Mouse (Mus musculus) CH12.LX (cell line): ENCODE measurements around the gene Hsd17b7. TPM values are rescaled to one million over a fixed set of nuclear protein-coding genes. Genes with fewer than 3 reads are reported as not detected.

Experiments used
- DNase-seq: peaks from one replicate; pipeline ENCODE4 v3.0.0-alpha.2; 2013; ENCODE audit errors: extremely low read depth
- H3K27ac ChIP-seq: 2 replicates; pipeline ENCODE4 v1.5.1; 2012; ENCODE audit warnings: low read depth, mild to moderate bottlenecking, control low read depth, moderate library complexity; ENCODE audit not compliant: insufficient read depth
- H3K27me3 ChIP-seq: replicated peaks from 2 replicates; pipeline ENCODE3; 2012; ENCODE audit warnings: inconsistent platforms
- H3K36me3 ChIP-seq, 2 experiments: replicated peaks in 1 of 2; 2 replicates each; pipeline versions ENCODE3 to v1.6.1; 2012; ENCODE audit warnings: inconsistent platforms in 1 of 2, low read length in 1 of 2, mild to moderate bottlenecking in 1 of 2, mixed read lengths in 1 of 2, moderate library complexity in 1 of 2; ENCODE audit not compliant: control insufficient read depth in 1 of 2, insufficient read depth in 1 of 2
- H3K4me1 ChIP-seq, 2 experiments: 2 replicates each; pipeline ENCODE4 v1.6.1; 2012; ENCODE audit warnings: inconsistent platforms in 1 of 2, moderate library complexity in 1 of 2; ENCODE audit not compliant: insufficient read depth in 2 of 2, control insufficient read depth in 1 of 2
- H3K4me2 ChIP-seq: 2 replicates; pipeline ENCODE4 v1.6.1; 2012; ENCODE audit warnings: low read depth, mild to moderate bottlenecking, control low read depth; ENCODE audit not compliant: poor library complexity, insufficient read depth, severe bottlenecking
- H3K4me3 ChIP-seq, 3 experiments: fragments of 150-350 bp in 1 of 3; sonication (generic) in 1 of 3; replicated peaks in 1 of 3; 2 replicates each; pipeline versions ENCODE3 to v1.5.1; 2011 to 2012; ENCODE audit warnings: low read depth in 2 of 3, low read length in 2 of 3, mild to moderate bottlenecking in 2 of 3, moderate library complexity in 2 of 3, control low read depth in 1 of 3, improper control_type of control experiment in 1 of 3, inconsistent platforms in 1 of 3, mixed read lengths in 1 of 3; ENCODE audit not compliant: poor library complexity in 1 of 3
- H3K79me2 ChIP-seq: replicated peaks from 2 replicates; pipeline ENCODE4 v1.6.1; 2012; ENCODE audit warnings: mild to moderate bottlenecking, moderate library complexity; ENCODE audit not compliant: control insufficient read depth, poor library complexity, insufficient read depth, severe bottlenecking; ENCODE audit errors: extremely low read depth
- H3K9ac ChIP-seq: 2 replicates; pipeline ENCODE4 v1.6.1; 2012; ENCODE audit warnings: low read depth, mild to moderate bottlenecking, control low read depth, moderate library complexity; ENCODE audit not compliant: insufficient read depth
- H3K9me3 ChIP-seq: replicated peaks from 2 replicates; pipeline ENCODE3; 2012; ENCODE audit warnings: low read length, inconsistent platforms, mixed read lengths
- E2F4 ChIP-seq: IDR thresholded peaks from 2 replicates; pipeline ENCODE4 v1.6.1; 2011; ENCODE audit warnings: low read depth, low read length, improper control_type of control experiment; ENCODE audit not compliant: insufficient replicate concordance
- ELF1 ChIP-seq: IDR thresholded peaks from 2 replicates; pipeline ENCODE4 v1.6.1; 2014; ENCODE audit warnings: low read depth, mild to moderate bottlenecking, inconsistent platforms, low read length, improper control_type of control experiment
- EP300 ChIP-seq: IDR thresholded peaks from 2 replicates; pipeline ENCODE4 v1.6.1; 2011; ENCODE audit warnings: low read length, improper control_type of control experiment
- ETS1 ChIP-seq: conservative IDR thresholded peaks from 2 replicates; pipeline ENCODE4 v1.6.1; 2012; ENCODE audit warnings: low read depth, mild to moderate bottlenecking, inconsistent platforms, low read length, improper control_type of control experiment, moderate library complexity
- GABPA ChIP-seq: IDR thresholded peaks from 2 replicates; pipeline ENCODE4 v1.6.1; 2012; ENCODE audit warnings: low read depth, low read length, improper control_type of control experiment, inconsistent platforms; ENCODE audit not compliant: insufficient replicate concordance
- IRF4 ChIP-seq: IDR thresholded peaks from 2 replicates; pipeline ENCODE4 v1.6.1; 2014; ENCODE audit warnings: low read depth, mild to moderate bottlenecking, inconsistent platforms, low read length, improper control_type of control experiment
- JUN ChIP-seq: IDR thresholded peaks from 2 replicates; pipeline ENCODE4 v1.6.1; 2011; ENCODE audit warnings: low read depth, mild to moderate bottlenecking, low read length, improper control_type of control experiment, moderate library complexity; ENCODE audit not compliant: insufficient read depth
- MAX ChIP-seq: IDR thresholded peaks from 2 replicates; pipeline ENCODE4 v1.6.1; 2011; ENCODE audit warnings: low read length, improper control_type of control experiment
- MYC ChIP-seq: IDR thresholded peaks from 2 replicates; pipeline ENCODE4 v1.6.1; 2011; ENCODE audit warnings: low read depth, mild to moderate bottlenecking, improper control_type of control experiment, low read length
- RAD21 ChIP-seq: IDR thresholded peaks from 2 replicates; pipeline ENCODE4 v1.6.1; 2011; ENCODE audit warnings: low read depth, mild to moderate bottlenecking, low read length, improper control_type of control experiment, moderate library complexity
- TBP ChIP-seq: conservative IDR thresholded peaks from 2 replicates; pipeline ENCODE4 v1.6.1; 2011; ENCODE audit warnings: low read depth, low read length, improper control_type of control experiment
- USF2 ChIP-seq: conservative IDR thresholded peaks from 2 replicates; pipeline ENCODE4 v1.6.1; 2011; ENCODE audit warnings: low read depth, low read length, improper control_type of control experiment
- ZC3H11A ChIP-seq: IDR thresholded peaks from 2 replicates; pipeline ENCODE4 v1.6.1; 2012; ENCODE audit warnings: low read depth, mild to moderate bottlenecking, inconsistent platforms, low read length, improper control_type of control experiment
- ZMIZ1 ChIP-seq: IDR thresholded peaks from 2 replicates; pipeline ENCODE4 v1.6.1; 2012; ENCODE audit warnings: low read depth, mild to moderate bottlenecking, inconsistent platforms, low read length, improper control_type of control experiment
- dilution Hi-C: fragments of 300-500 bp; cut with MboI; formaldehyde crosslinking; loops from 2 replicates; pipeline ENCODE4 v1.14.3; 2020; ENCODE audit warnings: low sequenced_read_pairs; ENCODE audit not compliant: extremely low pct_unique_long_range_greater_than_20kb, extremely low pct_ligation_motif_present
- in situ Hi-C: fragments of 300-500 bp; cut with MboI; formaldehyde crosslinking; loops from 3 replicates; pipeline ENCODE4 v1.14.3; 2019; ENCODE audit warnings: low sequenced_read_pairs, low pct_ligation_motif_present, low pct_unique_long_range_greater_than_20kb, mixed read lengths
- polyA plus RNA-seq: library from polyadenylated mRNA; unstranded; fragments of >175 nt; gene quantifications from 2 replicates; pipeline ENCODE4 v1.2.1, GENCODE M21; 2012; ENCODE audit warnings: low read depth; ENCODE audit not compliant: insufficient read length
- total RNA-seq, 2 experiments: library from RNA; depleted of rRNA; stranded (reverse); fragments of 300-350 nt in 1 of 2; fragments of >200 nt in 1 of 2; gene quantifications; 2 replicates each; pipeline ENCODE4 v1.2.3; 2012 to 2014

Gene Hsd17b7
- total and polyA plus RNA-seq, 3 experiments: 7.5 to 29.7 (median 13.9) TPM

DNA sequence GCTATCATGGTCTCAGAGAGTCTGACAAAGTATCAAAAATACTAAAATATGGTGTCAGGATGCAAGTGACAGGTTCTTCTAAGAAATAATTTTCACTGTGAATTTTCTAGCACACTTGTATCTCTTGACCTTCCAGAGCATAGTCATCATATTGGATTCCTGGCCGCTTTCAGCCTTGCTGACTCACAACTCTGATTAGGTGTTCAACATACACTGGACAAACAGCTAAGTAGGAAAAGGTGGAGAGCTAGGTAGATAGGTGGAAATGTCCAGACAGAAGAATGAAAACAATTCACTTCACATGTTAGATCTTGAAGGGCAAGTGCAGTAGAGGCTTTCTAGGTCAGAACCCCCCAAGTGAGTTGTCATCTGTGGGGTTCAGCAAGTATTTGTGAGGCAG, 40.3 kb upstream of the Hsd17b7 start:
- Histone ChIP-seq H3K9ac (no peak overlapping the region), H3K4me2 (no peak overlapping the region), H3K79me2 (no peaks in the 10 kb centered on the region), H3K4me3 (no peak overlapping the region), H3K36me3 (no peaks in the 10 kb centered on the region), H3K27ac (no peak overlapping the region), H3K27me3 (peaks cover 2% of the 10 kb centered on the region), H3K4me1 (peaks cover 7 to 24% of the 10 kb centered on the region in 2 experiments), H3K9me3 (no peaks in the 10 kb centered on the region)
- TF ChIP-seq ELF1: no peak
- no peak for TF ChIP-seq E2F4
- TF ChIP-seq MAX: no peak
- no peak for TF ChIP-seq MYC
- TF ChIP-seq IRF4: no peak
- dilution Hi-C loops (no loop called here), in situ Hi-C loops (no loop called here)
- DNase-seq: no peak

DNA sequence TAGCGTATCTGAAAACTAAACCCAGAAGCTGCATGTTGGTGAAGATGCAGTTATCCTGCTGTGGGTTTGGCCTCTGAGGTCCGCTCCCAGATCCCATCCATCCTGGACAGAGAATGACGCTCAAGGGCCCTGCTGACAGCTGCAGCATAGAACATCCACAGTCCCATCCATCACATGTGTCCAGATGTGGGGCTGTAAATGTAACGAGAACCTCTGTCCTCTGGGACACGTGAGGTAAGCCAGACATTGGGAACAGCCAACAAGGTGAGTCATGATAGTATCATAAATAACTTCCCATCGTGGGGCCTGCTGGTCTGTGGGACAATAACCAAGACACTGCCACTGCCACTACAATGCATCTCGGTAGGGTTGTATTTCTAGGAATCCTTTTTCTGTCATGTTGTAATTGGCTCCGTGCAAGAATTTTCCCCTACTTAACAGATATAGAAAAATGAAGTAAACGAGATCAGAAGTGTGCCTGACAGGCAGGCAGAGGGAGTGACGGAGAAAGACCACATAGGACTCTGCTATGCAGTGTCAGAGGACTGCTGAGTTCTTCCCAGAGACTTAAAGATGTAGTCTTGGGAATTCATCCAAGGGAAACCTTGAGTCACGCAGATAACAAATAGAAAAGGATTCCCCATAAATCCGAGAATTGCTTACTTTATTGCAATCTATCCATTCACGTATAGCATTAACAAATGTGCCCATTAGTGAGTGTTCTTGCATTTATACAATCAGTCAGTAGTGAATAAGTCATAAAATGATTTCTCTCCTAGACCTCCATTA, 39.6 kb upstream of the Hsd17b7 start:
- Histone ChIP-seq H3K4me3 (no peak overlapping the region), H3K79me2 (no peaks in the 10 kb centered on the region), H3K27me3 (peaks cover 2% of the 10 kb centered on the region), H3K9ac (no peak overlapping the region), H3K4me1 (peaks cover 7 to 24% of the 10 kb centered on the region in 2 experiments), H3K27ac (no peak overlapping the region), H3K36me3 (no peaks in the 10 kb centered on the region), H3K9me3 (no peaks in the 10 kb centered on the region), H3K4me2 (no peak overlapping the region)
- DNase-seq: no peak
- in situ Hi-C loops (no loop called here), dilution Hi-C loops (no loop called here)
- no peak for TF ChIP-seq IRF4
- no peak for TF ChIP-seq GABPA
- TF ChIP-seq EP300: no peak
- no peak for TF ChIP-seq USF2
- no peak for TF ChIP-seq ZC3H11A
- TF ChIP-seq ELF1: no peak
- TF ChIP-seq MYC: no peak
- no peak for TF ChIP-seq TBP
- TF ChIP-seq ZMIZ1: no peak
- TF ChIP-seq ETS1: no peak
- no peak for TF ChIP-seq MAX
- TF ChIP-seq RAD21: no peak
- no peak for TF ChIP-seq JUN
